Mouse (Mus musculus): Measurements from ENCODE around the gene Olfr1509. TPM values are rescaled to one million over a fixed set of nuclear protein-coding genes. Genes with fewer than 3 reads are reported as not detected.
"Not testable (repeated sequence)": the region's sequence is repeated elsewhere in the genome, so short reads cannot be mapped to it uniquely, and the experiment has no call there.

Gene Olfr1509
- not detected in 2 replicates for polyA plus RNA-seq (2015; fragmentation: Nextera tagmentation; extraction: Ambion mirVana)

DNA sequence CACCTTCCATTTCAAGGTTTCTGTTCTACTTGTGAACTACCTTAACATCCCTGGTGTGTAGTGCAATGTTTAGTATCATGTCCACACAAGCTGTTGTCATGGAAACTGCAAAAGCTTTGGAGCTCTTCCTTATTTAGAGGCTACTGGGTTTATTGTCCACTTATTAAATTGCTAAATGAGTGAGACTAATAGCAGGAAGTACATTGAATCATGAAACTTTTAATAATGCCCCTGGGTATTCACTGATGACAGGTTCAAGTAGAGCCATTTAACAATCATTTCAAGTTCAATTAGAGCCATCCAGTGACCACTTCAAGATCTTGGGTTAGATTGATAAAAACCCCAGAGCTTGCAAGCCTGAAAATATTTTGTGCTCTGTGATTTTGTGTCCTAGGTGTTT, at the start of gene Olfr1509:
Olfr1509 (plus strand) TSS at position 301 of the 400 bp plus-strand sequence.
- Histone ChIP-seq H3K4me3 (ENCODE audit: low read length) (no peak within 1 kb of the TSS), H3K9me3 (replicated peaks; ENCODE audit: control insufficient read depth, low read length) (no peaks in the 10 kb centered on the region), H3K9ac (ENCODE audit: low read length) (no peak within 1 kb of the TSS), H3K4me2 (ENCODE audit: low read depth, low read length) (no peak within 1 kb of the TSS), H3K27me3 (ENCODE audit: control insufficient read depth, insufficient read depth, low read length) (no peaks in the 10 kb centered on the region), H3K36me3 (ENCODE audit: control insufficient read depth, insufficient read depth) (no peaks in the 10 kb centered on the region), H3K4me1 (ENCODE audit: control insufficient read depth, insufficient read depth, low read length) (no peaks in the 10 kb centered on the region), H3K27ac (ENCODE audit: low read length) (no peak within 1 kb of the TSS)
- no peak for ATAC-seq (replicated peaks; ENCODE audit: extremely low read depth, insufficient read depth, low FRiP score)

DNA sequence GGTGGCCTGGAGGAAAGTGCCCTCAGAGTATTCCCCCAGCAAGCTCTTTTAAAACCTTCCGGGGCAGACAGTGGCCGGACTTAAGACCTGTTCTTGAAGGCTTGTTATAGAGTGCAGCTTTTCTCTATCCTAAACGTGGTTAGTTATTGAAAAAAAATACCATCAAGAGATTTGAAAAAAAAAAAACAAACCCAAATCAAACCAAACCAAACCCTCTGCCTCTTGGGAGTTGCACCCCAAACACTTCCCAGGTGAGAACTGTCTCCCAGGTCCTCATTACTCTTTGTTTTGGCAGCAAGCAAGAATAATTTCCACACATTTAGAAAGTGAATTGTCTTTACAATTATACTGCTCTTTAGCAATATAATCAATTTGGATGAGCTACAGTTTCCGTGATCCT, 45.5 kb upstream of the Olfr1509 start, which contains the start of gene Olfr1511:
Olfr1511 (minus strand) TSS at position 101 of the 400 bp plus-strand sequence.
- no peak within 1 kb of the TSS for H3K9ac ChIP-seq (ENCODE audit: low read length)
- H3K36me3 ChIP-seq (ENCODE audit: control insufficient read depth, insufficient read depth), result no peaks in the 10 kb centered on the region
- no peak for ATAC-seq (replicated peaks; ENCODE audit: extremely low read depth, insufficient read depth, low FRiP score)
- 76% methylated on average over 4 of the region's 4 CpGs for WGBS
- H3K4me2 ChIP-seq (ENCODE audit: low read depth, low read length), result no peak within 1 kb of the TSS
- no peaks in the 10 kb centered on the region for H3K27me3 ChIP-seq (ENCODE audit: control insufficient read depth, insufficient read depth, low read length)
- H3K4me3 ChIP-seq (ENCODE audit: low read length), result no peak within 1 kb of the TSS
- no peaks in the 10 kb centered on the region for H3K4me1 ChIP-seq (ENCODE audit: control insufficient read depth, insufficient read depth, low read length)
- H3K9me3 ChIP-seq (replicated peaks; ENCODE audit: control insufficient read depth, low read length), result no peaks in the 10 kb centered on the region
- H3K27ac ChIP-seq (ENCODE audit: low read length), result no peak within 1 kb of the TSS

DNA sequence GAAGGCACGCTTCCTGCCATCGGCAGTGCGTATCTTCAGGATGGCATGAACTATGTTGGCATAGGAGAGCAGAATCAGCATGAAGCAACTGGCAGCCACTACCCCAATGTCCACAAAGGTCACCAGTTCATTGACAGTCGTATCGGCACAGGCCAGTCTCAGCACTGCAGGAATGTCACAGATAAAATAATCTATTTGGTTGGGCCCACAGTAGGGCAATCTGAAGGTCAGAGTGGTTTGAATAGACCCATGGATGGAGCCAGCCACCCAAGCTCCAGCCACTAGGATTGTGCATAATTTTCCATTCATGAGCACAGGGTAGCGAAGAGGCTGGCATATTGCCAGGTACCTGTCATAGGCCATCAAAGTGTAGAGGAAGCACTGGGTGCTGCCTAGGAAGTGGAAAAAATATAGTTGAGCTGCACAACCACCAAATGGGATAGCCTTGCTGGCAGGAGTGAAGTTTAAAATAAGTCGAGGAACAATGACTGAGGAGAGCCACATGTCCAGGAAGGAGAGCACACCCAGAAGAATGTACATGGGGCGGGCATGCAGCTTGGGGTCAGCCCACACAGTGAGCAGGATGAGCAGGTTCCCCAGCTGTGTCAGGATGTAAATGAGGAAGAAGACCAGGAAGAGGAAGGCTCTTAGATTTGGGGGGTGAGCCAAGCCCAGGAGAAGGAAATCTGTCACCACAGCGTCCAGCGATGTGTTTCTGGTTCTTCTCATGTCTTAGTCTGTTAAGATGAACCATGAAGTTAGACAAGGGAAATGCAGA, 32.5 kb upstream of the Olfr1509 start:
- not testable (repeated sequence) for H3K4me1 ChIP-seq (ENCODE audit: control insufficient read depth, insufficient read depth, low read length); H3K9me3 ChIP-seq (replicated peaks; ENCODE audit: control insufficient read depth, low read length); H3K4me3 ChIP-seq (ENCODE audit: low read length); H3K27ac ChIP-seq (ENCODE audit: low read length); H3K9ac ChIP-seq (ENCODE audit: low read length); H3K4me2 ChIP-seq (ENCODE audit: low read depth, low read length); H3K36me3 ChIP-seq (ENCODE audit: control insufficient read depth, insufficient read depth); H3K27me3 ChIP-seq (ENCODE audit: control insufficient read depth, insufficient read depth, low read length)
- peak; percentile 32; the same call in 1 of the 2 replicates for ATAC-seq (replicated peaks; ENCODE audit: extremely low read depth, insufficient read depth, low FRiP score)
- WGBS, result 67% methylated on average over 7 of the region's 10 CpGs

DNA sequence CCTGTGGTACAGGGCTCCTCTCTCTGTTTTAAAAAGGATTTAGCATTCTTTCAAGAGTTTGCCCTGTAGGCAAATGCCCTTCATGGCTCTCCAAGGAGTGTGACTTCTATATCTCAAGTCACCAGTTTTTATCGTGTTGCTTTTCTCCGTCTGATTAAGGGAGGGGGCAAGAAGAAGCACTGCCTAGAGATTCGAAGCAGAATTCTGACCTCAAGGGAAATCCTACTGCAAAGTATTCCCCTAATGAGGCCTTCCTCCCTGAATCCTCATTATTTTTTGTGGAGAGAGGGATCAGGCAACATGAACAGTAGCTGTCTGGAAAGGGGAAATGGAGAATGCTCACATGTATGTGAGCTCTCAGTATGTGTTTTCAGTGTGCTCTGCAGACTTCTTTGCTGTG, 28.5 kb upstream of the Olfr1509 start, which contains the start of gene Olfr1510:
Olfr1510 (minus strand) TSS at position 101 of the 400 bp plus-strand sequence.
- Histone ChIP-seq H3K9me3 (replicated peaks; ENCODE audit: control insufficient read depth, low read length) (no peaks in the 10 kb centered on the region), H3K27me3 (ENCODE audit: control insufficient read depth, insufficient read depth, low read length) (no peaks in the 10 kb centered on the region), H3K4me2 (ENCODE audit: low read depth, low read length) (no peak within 1 kb of the TSS), H3K9ac (ENCODE audit: low read length) (no peak within 1 kb of the TSS), H3K4me1 (ENCODE audit: control insufficient read depth, insufficient read depth, low read length) (no peaks in the 10 kb centered on the region), H3K27ac (ENCODE audit: low read length) (no peak within 1 kb of the TSS), H3K4me3 (ENCODE audit: low read length) (no peak within 1 kb of the TSS), H3K36me3 (ENCODE audit: control insufficient read depth, insufficient read depth) (no peaks in the 10 kb centered on the region)
- WGBS, result 82% methylated on average over 3 of the region's 3 CpGs
- no peak for ATAC-seq (replicated peaks; ENCODE audit: extremely low read depth, insufficient read depth, low FRiP score)

DNA sequence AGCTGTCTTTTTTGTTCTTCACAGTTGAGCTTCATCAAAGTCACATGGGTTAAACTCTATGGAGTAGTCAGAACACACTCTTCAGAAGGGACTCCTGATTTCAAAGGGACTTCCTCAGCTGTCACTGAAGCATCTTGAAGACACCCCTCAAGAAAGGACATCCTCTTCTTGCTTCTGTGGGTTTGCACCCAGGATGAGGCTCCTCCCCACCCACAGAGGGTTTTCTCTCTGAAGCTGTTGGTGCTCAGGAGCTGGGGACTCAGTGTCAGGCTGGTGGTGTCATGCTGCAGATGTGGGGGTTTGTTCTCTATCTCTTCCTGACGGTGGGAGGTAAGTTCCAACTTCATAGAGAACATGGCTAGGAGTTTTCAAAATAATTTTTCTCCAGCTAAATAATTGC, 15.1 kb upstream of the Olfr1509 start:
- 72% methylated on average over 1 of the region's 1 CpGs for WGBS
- Histone ChIP-seq H3K4me1 (ENCODE audit: control insufficient read depth, insufficient read depth, low read length) (no peaks in the 10 kb centered on the region), H3K27me3 (ENCODE audit: control insufficient read depth, insufficient read depth, low read length) (no peaks in the 10 kb centered on the region), H3K9me3 (replicated peaks; ENCODE audit: control insufficient read depth, low read length) (no peaks in the 10 kb centered on the region), H3K36me3 (ENCODE audit: control insufficient read depth, insufficient read depth) (no peaks in the 10 kb centered on the region), H3K4me3 (ENCODE audit: low read length) (no peak overlapping the region), H3K9ac (ENCODE audit: low read length) (no peak overlapping the region), H3K4me2 (ENCODE audit: low read depth, low read length) (no peak overlapping the region), H3K27ac (ENCODE audit: low read length) (no peak overlapping the region)
- peak; percentile 41; the same call in 1 of the 2 replicates for ATAC-seq (replicated peaks; ENCODE audit: extremely low read depth, insufficient read depth, low FRiP score)

DNA sequence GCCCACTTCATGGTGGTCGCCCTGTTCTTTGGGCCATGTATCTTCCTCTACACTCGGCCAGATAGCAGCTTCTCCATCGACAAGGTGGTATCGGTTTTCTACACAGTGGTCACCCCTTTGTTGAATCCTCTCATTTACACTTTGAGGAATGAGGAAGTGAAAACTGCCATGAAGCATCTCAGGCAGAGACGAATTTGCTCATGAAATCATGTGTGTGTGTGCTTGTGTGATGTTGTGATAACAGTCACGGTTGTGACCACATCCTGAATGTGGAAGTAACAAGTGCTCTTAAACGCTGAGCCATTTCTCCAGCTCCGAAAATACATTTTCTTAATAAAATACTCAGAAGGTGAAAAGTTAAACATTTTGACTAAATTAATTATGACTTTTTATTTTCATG, 8.3 kb downstream of the Olfr1509 start:
- 70% methylated on average over 8 of the region's 8 CpGs for WGBS
- no peak overlapping the region for H3K4me3 ChIP-seq (ENCODE audit: low read length)
- no peak overlapping the region for H3K9ac ChIP-seq (ENCODE audit: low read length)
- H3K27ac ChIP-seq (ENCODE audit: low read length), result no peak overlapping the region
- H3K36me3 ChIP-seq (ENCODE audit: control insufficient read depth, insufficient read depth), result no peaks in the 10 kb centered on the region
- no peaks in the 10 kb centered on the region for H3K4me1 ChIP-seq (ENCODE audit: control insufficient read depth, insufficient read depth, low read length)
- H3K4me2 ChIP-seq (ENCODE audit: low read depth, low read length), result no peak overlapping the region
- H3K27me3 ChIP-seq (ENCODE audit: control insufficient read depth, insufficient read depth, low read length), result no peaks in the 10 kb centered on the region
- ATAC-seq (replicated peaks; ENCODE audit: extremely low read depth, insufficient read depth, low FRiP score), result no peak; the same call in 1 of the 2 replicates
- no peaks in the 10 kb centered on the region for H3K9me3 ChIP-seq (replicated peaks; ENCODE audit: control insufficient read depth, low read length)

DNA sequence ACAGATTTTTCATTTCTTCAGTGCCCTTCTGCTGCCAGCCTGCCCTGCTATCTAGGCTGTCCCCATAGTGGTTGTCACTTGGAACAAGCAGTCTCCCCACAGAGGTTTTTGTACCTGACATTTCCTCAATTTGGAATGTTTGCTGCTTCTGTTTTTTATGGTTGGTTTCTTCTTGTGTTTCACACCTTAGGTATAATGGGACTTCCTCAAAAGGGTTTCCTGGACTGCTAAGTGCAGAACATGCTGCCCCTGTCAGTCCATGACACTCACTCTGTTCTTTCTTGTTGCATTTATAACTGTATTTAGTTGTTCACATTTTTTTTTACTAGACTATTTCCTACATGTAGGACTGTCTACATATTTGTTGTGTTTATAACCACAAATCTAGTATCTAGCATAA, 19.1 kb downstream of the Olfr1509 start:
- no peaks in the 10 kb centered on the region for H3K36me3 ChIP-seq (ENCODE audit: control insufficient read depth, insufficient read depth)
- no peaks in the 10 kb centered on the region for H3K27me3 ChIP-seq (ENCODE audit: control insufficient read depth, insufficient read depth, low read length)
- H3K9me3 ChIP-seq (replicated peaks; ENCODE audit: control insufficient read depth, low read length), result no peaks in the 10 kb centered on the region
- H3K4me2 ChIP-seq (ENCODE audit: low read depth, low read length), result no peak overlapping the region
- H3K9ac ChIP-seq (ENCODE audit: low read length), result no peak overlapping the region
- H3K4me1 ChIP-seq (ENCODE audit: control insufficient read depth, insufficient read depth, low read length), result no peaks in the 10 kb centered on the region
- H3K27ac ChIP-seq (ENCODE audit: low read length), result no peak overlapping the region
- no peak for ATAC-seq (replicated peaks; ENCODE audit: extremely low read depth, insufficient read depth, low FRiP score)
- H3K4me3 ChIP-seq (ENCODE audit: low read length), result no peak overlapping the region

DNA sequence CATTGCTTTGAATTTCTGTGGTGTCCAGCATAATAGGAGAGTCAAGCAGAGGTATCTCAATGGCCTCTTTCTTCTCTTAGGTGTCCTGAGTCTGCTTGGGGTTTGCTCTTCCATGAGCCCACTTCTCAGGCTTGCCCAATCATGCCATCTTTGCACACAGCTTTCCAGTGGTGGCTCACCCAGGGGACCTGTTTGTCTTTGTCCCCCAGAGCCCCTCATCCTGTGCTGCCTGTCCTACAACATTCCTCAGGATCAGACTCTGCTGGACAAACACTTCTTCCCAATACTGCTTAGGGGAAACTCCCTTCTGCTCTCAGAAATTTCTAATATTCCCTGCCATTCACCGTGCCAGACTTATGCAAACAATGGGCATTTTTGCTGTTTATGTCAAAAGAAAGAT, 22.9 kb downstream of the Olfr1509 start:
- H3K9me3 ChIP-seq (replicated peaks; ENCODE audit: control insufficient read depth, low read length), result no peaks in the 10 kb centered on the region
- H3K4me3 ChIP-seq (ENCODE audit: low read length), result no peak overlapping the region
- H3K36me3 ChIP-seq (ENCODE audit: control insufficient read depth, insufficient read depth), result no peaks in the 10 kb centered on the region
- no peak overlapping the region for H3K27ac ChIP-seq (ENCODE audit: low read length)
- H3K4me2 ChIP-seq (ENCODE audit: low read depth, low read length), result no peak overlapping the region
- no peak overlapping the region for H3K9ac ChIP-seq (ENCODE audit: low read length)
- no peak for ATAC-seq (replicated peaks; ENCODE audit: extremely low read depth, insufficient read depth, low FRiP score)
- WGBS, result 71% methylated on average over 1 of the region's 1 CpGs
- no peaks in the 10 kb centered on the region for H3K4me1 ChIP-seq (ENCODE audit: control insufficient read depth, insufficient read depth, low read length)
- H3K27me3 ChIP-seq (ENCODE audit: control insufficient read depth, insufficient read depth, low read length), result no peaks in the 10 kb centered on the region

DNA sequence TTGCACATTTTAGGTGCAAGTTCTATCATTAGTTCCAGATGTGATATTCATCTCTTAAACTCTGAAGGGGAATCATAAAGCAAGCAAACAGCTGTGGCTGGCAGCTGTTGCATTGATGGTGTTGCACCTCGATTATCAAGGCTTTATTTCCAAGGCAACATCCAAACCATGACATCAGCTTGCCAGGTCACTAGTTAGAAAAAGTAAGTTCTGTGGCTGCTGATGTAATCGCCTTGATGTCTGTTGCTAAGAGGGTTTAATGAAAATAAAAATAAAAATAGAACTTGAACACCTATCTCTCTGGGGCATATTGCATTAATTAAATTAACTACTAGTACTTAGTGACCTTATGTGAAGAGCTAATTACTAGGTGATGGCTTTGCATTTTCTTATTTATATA, 24.6 kb downstream of the Olfr1509 start, which contains the start of gene Olfr1508:
Olfr1508 (minus strand) TSS at position 101 of the 400 bp plus-strand sequence.
- no peak within 1 kb of the TSS for H3K4me2 ChIP-seq (ENCODE audit: low read depth, low read length)
- H3K9me3 ChIP-seq (replicated peaks; ENCODE audit: control insufficient read depth, low read length), result no peaks in the 10 kb centered on the region
- no peaks in the 10 kb centered on the region for H3K36me3 ChIP-seq (ENCODE audit: control insufficient read depth, insufficient read depth)
- 57% methylated on average over 2 of the region's 2 CpGs for WGBS
- H3K4me3 ChIP-seq (ENCODE audit: low read length), result no peak within 1 kb of the TSS
- no peak within 1 kb of the TSS for H3K9ac ChIP-seq (ENCODE audit: low read length)
- no peak within 1 kb of the TSS for H3K27ac ChIP-seq (ENCODE audit: low read length)
- no peaks in the 10 kb centered on the region for H3K4me1 ChIP-seq (ENCODE audit: control insufficient read depth, insufficient read depth, low read length)
- no peak for ATAC-seq (replicated peaks; ENCODE audit: extremely low read depth, insufficient read depth, low FRiP score)
- H3K27me3 ChIP-seq (ENCODE audit: control insufficient read depth, insufficient read depth, low read length), result no peaks in the 10 kb centered on the region

All from heart, embryonic 16.5 days (tissue).